Mouse (Mus musculus) neural tube, embryonic 13.5 days (tissue): ENCODE measurements around the gene Trabd2b. TPM values are rescaled to one million over a fixed set of nuclear protein-coding genes. Genes with fewer than 3 reads are reported as not detected.

ENCODE experiments used
- ATAC-seq: fragments of 200-750 bp; cut with Nextera tagmentation; 2 replicates; pipeline ENCODE4 v1.8.0; 2017; ENCODE audit warnings: low read depth, mild to moderate bottlenecking, moderate TSS enrichment, moderate library complexity
- H3K27ac ChIP-seq: fragments of 300-500 bp; sonication (generic); replicated peaks from 2 replicates; pipeline ENCODE4 v1.5.1; 2015; ENCODE audit warnings: moderate library complexity, mild to moderate bottlenecking, inconsistent platforms
- H3K27me3 ChIP-seq: fragments of 300-500 bp; sonication (generic); 2 replicates; pipeline ENCODE4 v1.6.1; 2015; ENCODE audit warnings: mild to moderate bottlenecking, inconsistent platforms
- H3K36me3 ChIP-seq: fragments of 300-500 bp; sonication (generic); 2 replicates; pipeline ENCODE4 v1.6.1; 2015; ENCODE audit warnings: mild to moderate bottlenecking, inconsistent platforms
- H3K4me1 ChIP-seq: fragments of 300-500 bp; sonication (generic); replicated peaks from 2 replicates; pipeline ENCODE4 v1.6.1; 2015; ENCODE audit warnings: inconsistent platforms
- H3K4me2 ChIP-seq: fragments of 300-500 bp; sonication (generic); 2 replicates; pipeline ENCODE4 v1.6.1; 2015; ENCODE audit warnings: inconsistent platforms, mild to moderate bottlenecking, moderate library complexity
- H3K4me3 ChIP-seq: fragments of 300-500 bp; sonication (generic); 2 replicates; pipeline ENCODE4 v1.5.1; 2015; ENCODE audit warnings: mild to moderate bottlenecking, inconsistent platforms
- H3K9ac ChIP-seq: fragments of 300-500 bp; sonication (generic); 2 replicates; pipeline ENCODE4 v1.6.1; 2015; ENCODE audit warnings: moderate library complexity, mild to moderate bottlenecking, inconsistent platforms
- H3K9me3 ChIP-seq: fragments of 300-500 bp; sonication (generic); 2 replicates; pipeline ENCODE4 v1.6.1; 2016; ENCODE audit warnings: inconsistent platforms
- WGBS: fragments of 180-500 bp; shearing (Covaris S2); methylation state at CpG from one replicate; pipeline ENCODE4 v1.1.7; 2015; 5-methylcytosine and 5-hydroxymethylcytosine counted together
- polyA plus RNA-seq: library from polyadenylated mRNA; unstranded; fragments of >200 nt; fragmentation: Nextera tagmentation; extraction: Ambion mirVana; gene quantifications from 2 replicates; pipeline ENCODE4 v1.2.1, GENCODE M21; 2015

Trabd2b gene
- polyA plus RNA-seq, 1 experiment from 2014 or later = 0.84 TPM

DNA sequence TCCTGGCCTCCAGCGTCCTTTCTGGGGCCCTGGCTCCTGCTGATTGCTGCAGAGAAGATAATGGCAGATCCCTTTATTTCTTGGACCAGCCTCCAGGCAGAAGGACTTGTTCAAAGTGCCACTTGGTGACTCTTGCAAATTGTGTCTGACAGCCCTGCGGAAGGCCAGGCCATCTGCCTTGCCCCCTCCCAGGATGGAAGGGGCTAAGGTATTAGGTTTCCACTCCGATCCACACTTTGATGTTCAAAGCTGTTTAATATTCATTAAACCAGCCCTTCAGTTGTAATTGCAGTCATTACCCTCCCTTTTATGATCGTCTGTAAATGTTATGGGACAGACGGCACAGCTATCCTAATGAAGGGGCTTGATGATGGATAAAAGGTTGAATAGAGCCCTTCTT is 75.0 kb downstream of the Trabd2b start:
- WGBS = 23% methylated on average over 5 of the region's 5 CpGs
- no peaks in the 10 kb centered on the region for H3K9me3 ChIP-seq
- no peaks in the 10 kb centered on the region for H3K27me3 ChIP-seq
- no peaks in the 10 kb centered on the region for H3K36me3 ChIP-seq
- H3K4me2 ChIP-seq = no peak overlapping the region
- ATAC-seq = 0 out of 2 replicates have a peak, but pooled peaks have one; percentile 26
- no peak overlapping the region for H3K4me3 ChIP-seq
- no peak overlapping the region for H3K27ac ChIP-seq
- H3K4me1 ChIP-seq = peaks cover 19% of the 10 kb centered on the region
- H3K9ac ChIP-seq = no peak overlapping the region

DNA sequence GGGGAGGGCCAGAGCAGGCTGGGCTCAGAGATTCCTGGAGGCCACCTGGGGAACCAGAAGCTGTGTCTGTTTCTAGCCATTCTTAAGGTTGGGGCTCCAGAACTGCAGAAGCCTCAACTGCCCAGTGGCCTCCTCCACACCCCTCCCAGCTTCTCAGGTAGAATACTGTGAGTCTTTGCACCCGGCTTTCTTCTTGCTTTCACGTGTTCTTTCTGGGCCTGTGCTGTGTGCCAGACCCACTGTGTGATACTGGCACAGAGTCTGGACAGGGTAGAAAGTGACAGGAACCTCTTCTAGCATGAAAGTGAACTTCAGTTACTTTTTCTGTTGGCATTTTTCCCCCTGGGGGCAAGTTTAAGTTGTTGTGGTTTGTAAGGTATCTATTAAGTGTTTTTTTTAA is 77.6 kb downstream of the Trabd2b start:
- no peak overlapping the region for H3K4me3 ChIP-seq
- ATAC-seq = no peak
- H3K4me1 ChIP-seq = peaks cover 10% of the 10 kb centered on the region
- H3K27ac ChIP-seq = no peak overlapping the region
- no peak overlapping the region for H3K4me2 ChIP-seq
- no peaks in the 10 kb centered on the region for H3K9me3 ChIP-seq
- no peaks in the 10 kb centered on the region for H3K27me3 ChIP-seq
- WGBS = 60% methylated on average over 2 of the region's 2 CpGs
- H3K36me3 ChIP-seq = no peaks in the 10 kb centered on the region
- H3K9ac ChIP-seq = no peak overlapping the region

DNA sequence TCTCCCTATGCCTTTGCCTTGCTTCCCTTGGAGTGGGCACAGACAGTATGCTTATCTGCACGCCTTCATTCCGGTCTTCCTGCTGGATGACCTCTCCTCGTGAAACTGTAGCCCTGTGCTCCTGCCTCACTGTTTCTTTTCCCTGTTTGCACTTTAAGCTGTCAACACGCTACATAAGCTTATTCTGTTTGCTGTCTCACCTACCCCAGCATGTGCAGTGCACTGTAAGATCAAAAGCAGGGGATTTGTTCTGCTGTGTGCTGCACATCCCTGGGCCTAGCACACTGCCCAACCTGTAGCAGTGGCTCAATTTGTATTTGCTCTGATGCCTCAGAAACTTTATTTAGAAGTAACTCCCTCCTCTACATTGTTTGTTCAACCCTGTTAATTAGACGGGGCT is 79.5 kb downstream of the Trabd2b start:
- H3K4me3 ChIP-seq = no peak overlapping the region
- H3K27me3 ChIP-seq = no peaks in the 10 kb centered on the region
- WGBS = 82% methylated on average over 5 of the region's 5 CpGs
- no peak overlapping the region for H3K27ac ChIP-seq
- H3K36me3 ChIP-seq = no peaks in the 10 kb centered on the region
- H3K9me3 ChIP-seq = no peaks in the 10 kb centered on the region
- no peak overlapping the region for H3K9ac ChIP-seq
- no peak overlapping the region for H3K4me2 ChIP-seq
- ATAC-seq = no peak
- peaks cover 10% of the 10 kb centered on the region for H3K4me1 ChIP-seq

DNA sequence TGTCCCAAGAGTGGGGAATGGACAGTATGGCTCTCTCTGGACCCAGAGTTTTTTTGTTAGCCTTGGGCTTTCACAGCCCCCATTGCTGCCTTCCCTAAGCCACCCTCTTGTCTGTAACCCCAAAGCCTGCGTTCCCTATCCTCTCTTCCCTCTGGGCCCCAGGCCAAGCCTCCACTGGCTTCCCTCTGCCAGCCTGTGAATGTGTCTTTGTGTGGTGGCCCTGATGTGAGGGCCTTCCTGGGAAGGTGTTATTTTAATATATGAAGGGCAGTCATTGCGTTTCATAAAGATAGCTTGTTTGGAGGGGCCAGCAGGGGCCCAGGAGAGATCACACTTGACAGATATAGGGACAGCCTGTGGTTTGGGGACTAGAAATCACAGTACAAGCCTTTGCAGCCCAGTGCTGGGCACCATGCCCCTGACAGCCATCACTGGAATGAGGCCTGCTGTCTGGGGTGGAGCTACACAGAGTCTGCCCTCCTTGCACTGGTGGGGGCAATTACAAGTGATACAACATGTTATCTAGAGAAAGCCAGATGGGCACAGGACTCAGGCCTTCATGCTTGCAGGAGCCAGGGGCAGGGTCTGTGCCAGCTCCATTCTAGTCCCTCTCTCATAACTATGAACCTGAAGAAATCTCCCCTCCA is 80.5 kb downstream of the Trabd2b start:
- 0 out of 2 replicates have a peak, but pooled peaks have one; percentile 15 for ATAC-seq
- WGBS = 65% methylated on average over 2 of the region's 2 CpGs
- Histone ChIP-seq H3K4me3 (no peak overlapping the region), H3K4me2 (no peak overlapping the region), H3K36me3 (no peaks in the 10 kb centered on the region), H3K9ac (no peak overlapping the region), H3K27me3 (no peaks in the 10 kb centered on the region), H3K4me1 (peaks cover under 1% of the 10 kb centered on the region; the same call in 1 of the 2 replicates), H3K9me3 (no peaks in the 10 kb centered on the region), H3K27ac (0 out of 2 replicates have a peak overlapping the region, but pooled peaks have one; percentile 0)

DNA sequence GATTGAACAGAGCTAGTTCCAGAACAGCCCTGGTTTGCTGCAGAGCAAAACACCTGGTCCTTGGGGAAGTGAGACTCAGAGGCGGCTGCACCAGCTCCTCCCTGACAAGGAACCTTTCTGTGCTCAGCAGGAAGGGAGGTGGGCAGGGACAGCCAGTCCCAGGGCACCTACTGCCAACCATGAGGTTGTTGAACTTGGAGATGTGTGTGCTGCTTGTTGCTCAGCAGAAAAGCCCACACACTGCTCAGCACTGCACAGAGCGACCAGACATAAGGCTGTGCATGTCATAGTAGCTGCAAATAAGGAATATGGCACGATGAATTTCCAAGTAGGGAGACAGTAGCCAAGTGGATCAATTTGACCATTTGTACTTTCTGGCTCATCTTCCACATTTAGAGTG is 81.2 kb downstream of the Trabd2b start:
- no peaks in the 10 kb centered on the region for H3K9me3 ChIP-seq
- no peak overlapping the region for H3K4me2 ChIP-seq
- no peaks in the 10 kb centered on the region for H3K4me1 ChIP-seq
- H3K27ac ChIP-seq = no peak overlapping the region
- no peaks in the 10 kb centered on the region for H3K27me3 ChIP-seq
- WGBS = 85% methylated on average over 3 of the region's 3 CpGs
- no peaks in the 10 kb centered on the region for H3K36me3 ChIP-seq
- H3K4me3 ChIP-seq = no peak overlapping the region
- no peak for ATAC-seq
- H3K9ac ChIP-seq = no peak overlapping the region

DNA sequence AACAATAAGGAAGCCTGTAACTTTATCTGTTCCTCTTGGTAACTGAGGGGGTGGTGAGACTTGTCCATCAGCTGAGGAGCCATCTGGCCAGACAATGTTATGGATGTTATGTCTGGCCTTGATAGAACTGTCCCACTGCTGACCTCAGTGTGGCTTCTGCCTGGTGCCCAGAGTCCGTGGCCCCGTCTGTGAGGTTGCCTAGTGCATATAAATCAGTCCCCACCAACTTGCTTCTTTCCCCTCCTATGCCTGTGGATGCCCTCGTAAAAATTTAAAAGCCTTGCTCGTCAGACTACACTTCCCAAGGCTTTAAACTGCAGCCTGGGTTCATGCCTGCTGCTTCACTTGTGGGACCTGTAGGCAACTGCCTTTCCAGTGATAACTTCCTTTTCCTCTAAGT is 85.6 kb downstream of the Trabd2b start:
- Histone ChIP-seq H3K4me2 (no peak overlapping the region), H3K36me3 (no peaks in the 10 kb centered on the region), H3K9ac (no peak overlapping the region), H3K4me3 (no peak overlapping the region), H3K27ac (no peak overlapping the region), H3K27me3 (no peaks in the 10 kb centered on the region), H3K4me1 (peaks cover 19% of the 10 kb centered on the region), H3K9me3 (no peaks in the 10 kb centered on the region)
- ATAC-seq = no peak
- WGBS = 35% methylated on average over 4 of the region's 4 CpGs

DNA sequence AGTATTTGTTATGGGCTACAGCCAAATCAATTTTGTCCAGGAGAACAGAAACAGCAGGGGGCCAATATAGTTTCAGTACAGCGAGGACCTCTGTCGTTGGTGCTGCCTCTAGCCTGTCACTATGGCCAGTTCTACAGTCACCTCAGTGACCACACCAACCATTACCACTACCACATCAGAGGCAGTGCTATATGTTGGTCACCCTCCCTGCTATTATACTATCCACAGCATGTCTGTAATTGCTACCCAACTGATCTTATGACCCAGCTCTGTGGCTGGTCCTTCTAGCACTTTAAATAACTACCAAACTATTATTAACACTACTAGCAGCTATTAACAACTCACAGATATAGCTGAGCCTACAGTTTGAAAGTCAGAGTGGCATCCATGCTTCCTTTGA is 87.5 kb downstream of the Trabd2b start:
- Histone ChIP-seq H3K9me3 (no peaks in the 10 kb centered on the region), H3K4me1 (peaks cover 19% of the 10 kb centered on the region), H3K9ac (no peak overlapping the region), H3K4me2 (no peak overlapping the region), H3K36me3 (no peaks in the 10 kb centered on the region), H3K27me3 (no peaks in the 10 kb centered on the region), H3K27ac (no peak overlapping the region), H3K4me3 (no peak overlapping the region)
- no peak for ATAC-seq
- 67% methylated on average over 2 of the region's 2 CpGs for WGBS

DNA sequence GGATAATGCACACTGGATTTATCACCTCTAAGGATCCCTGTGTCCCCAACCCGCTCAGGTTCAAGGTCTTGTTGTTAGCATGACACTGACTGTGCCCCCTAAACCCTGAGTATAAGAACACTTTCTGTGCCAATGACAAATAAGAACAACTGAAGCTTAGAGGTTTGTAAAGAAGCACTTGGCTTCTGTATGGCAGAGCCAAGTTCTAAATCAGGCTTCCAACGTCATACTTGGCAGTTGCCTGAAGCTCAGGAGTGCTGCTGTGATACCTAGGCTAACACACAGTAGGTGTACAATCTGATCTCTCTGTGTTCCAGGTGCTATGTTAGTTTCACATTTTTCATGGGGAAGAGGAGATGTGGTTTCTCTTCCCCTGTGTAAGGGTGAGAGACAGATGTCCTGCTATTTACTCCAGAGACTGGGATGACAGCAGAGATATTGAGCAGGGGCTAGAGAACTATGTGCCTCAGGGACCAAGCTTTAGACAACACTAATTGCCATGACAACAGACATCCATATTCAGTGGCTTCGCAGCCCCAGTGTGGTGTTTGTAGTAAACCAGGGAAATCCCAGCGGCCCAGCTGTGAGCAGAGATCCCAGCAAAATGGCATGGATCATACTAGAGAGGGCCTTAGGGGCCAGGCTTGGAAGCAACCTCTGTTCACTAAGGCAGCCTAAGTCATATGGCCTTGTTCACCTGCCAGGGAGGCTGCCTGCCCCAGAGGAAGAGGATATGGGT is 89.3 kb downstream of the Trabd2b start:
- ATAC-seq = peak; percentile 61
- H3K4me3 ChIP-seq = no peak overlapping the region
- no peak overlapping the region for H3K9ac ChIP-seq
- H3K4me1 ChIP-seq = peaks cover 19% of the 10 kb centered on the region
- H3K4me2 ChIP-seq = no peak overlapping the region
- 37% methylated on average over 4 of the region's 4 CpGs for whole genome bisulfite sequencing
- no peaks in the 10 kb centered on the region for H3K27me3 ChIP-seq
- H3K9me3 ChIP-seq = no peaks in the 10 kb centered on the region
- no peak overlapping the region for H3K27ac ChIP-seq
- H3K36me3 ChIP-seq = no peaks in the 10 kb centered on the region

DNA sequence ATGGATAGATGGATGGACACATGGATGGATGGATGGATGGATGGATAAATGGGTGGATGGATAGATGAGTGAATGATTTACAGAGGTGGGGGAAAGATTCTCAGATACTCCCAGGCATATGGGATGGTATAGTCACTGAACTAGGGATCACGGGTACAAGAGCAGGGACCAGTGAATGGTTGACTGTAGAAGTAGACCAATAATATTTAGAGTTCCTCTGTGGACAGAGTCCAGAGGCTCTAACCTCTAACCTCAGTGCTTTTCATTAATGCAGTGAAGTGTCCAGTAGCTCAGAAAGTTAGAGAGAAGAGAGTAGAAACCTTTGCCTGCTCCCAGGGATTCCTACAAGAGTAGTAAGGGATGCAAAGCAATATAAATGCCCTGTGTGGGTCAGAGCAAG is 93.1 kb downstream of the Trabd2b start:
- Histone ChIP-seq H3K9me3 (no peaks in the 10 kb centered on the region), H3K36me3 (no peaks in the 10 kb centered on the region), H3K27me3 (no peaks in the 10 kb centered on the region), H3K27ac (no peak overlapping the region), H3K4me2 (no peak overlapping the region), H3K4me1 (peaks cover 26% of the 10 kb centered on the region), H3K4me3 (no peak overlapping the region), H3K9ac (no peak overlapping the region)
- ATAC-seq = no peak
- 100% methylated on average over 1 of the region's 1 CpGs for WGBS

DNA sequence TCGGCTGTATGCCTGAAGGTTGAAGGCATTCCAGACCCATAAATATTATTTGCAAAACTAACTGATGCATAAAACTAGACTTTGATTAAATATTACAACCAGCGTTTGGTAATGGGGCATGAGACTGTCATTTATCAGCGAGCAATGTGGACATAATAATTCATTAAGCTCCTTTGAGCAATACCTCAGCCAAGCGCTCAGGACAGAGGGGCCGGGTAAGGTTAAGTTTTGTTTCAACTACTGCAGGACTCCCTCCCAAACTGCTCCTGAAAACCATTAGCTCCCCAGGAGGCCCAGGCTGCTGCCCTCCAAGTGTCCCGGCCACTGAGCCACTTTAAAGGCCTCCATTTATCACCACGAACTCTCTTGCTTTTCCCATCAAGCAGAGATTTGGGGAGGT is 93.8 kb downstream of the Trabd2b start:
- no peak overlapping the region for H3K27ac ChIP-seq
- no peak for ATAC-seq
- no peaks in the 10 kb centered on the region for H3K36me3 ChIP-seq

DNA sequence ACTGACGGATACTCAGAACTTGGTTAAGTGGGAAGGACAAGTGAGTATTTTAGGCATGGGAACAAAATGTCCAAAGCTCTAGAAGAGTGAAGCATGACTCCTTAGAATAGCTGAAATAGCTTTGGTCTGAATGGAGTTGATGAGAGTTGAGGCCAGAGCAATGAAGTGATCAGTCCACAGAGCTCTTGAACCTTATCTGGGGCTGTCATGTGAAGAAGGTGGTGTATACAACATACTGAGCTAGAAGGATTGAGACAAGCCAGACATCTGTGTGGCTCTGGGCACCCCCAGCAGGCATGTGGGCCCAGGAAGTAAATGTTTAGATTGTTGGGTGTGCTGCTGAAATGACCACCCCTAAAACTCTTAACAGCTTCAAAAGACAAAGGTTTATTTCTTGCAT is 94.5 kb downstream of the Trabd2b start:
- Histone ChIP-seq H3K4me2 (no peak overlapping the region), H3K4me1 (peaks cover 20% of the 10 kb centered on the region), H3K27ac (no peak overlapping the region), H3K9ac (no peak overlapping the region), H3K27me3 (no peaks in the 10 kb centered on the region), H3K4me3 (no peak overlapping the region), H3K36me3 (no peaks in the 10 kb centered on the region), H3K9me3 (no peaks in the 10 kb centered on the region)
- ATAC-seq = no peak
- 97% methylated on average over 1 of the region's 1 CpGs for WGBS

More for the DNA sequence above, 93.8 kb downstream of the Trabd2b start:
- H3K9ac ChIP-seq = no peak overlapping the region
- H3K4me1 ChIP-seq = peaks cover 28% of the 10 kb centered on the region
- H3K9me3 ChIP-seq = no peaks in the 10 kb centered on the region
- no peaks in the 10 kb centered on the region for H3K27me3 ChIP-seq
- no peak overlapping the region for H3K4me2 ChIP-seq
- 32% methylated on average over 7 of the region's 7 CpGs for WGBS
- H3K4me3 ChIP-seq = no peak overlapping the region

DNA sequence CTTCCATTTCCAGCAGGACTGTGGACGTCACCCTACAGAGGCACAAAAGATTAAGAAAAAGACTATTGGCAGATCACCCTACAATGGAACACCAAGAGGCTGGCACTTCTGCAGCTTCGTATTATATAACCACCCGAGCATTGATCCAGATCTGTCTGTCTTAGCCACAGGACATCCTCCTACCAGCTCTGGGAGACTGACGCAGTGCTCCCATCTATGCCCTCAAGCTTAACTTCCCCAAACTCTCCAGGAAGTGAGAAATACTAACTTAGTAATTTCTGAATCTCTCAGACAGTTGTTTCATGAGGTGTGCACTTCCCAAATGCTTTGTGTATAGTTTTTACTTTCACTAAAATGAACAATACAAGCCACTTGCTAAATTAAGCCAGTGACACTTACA is 95.1 kb downstream of the Trabd2b start:
- H3K27me3 ChIP-seq = no peaks in the 10 kb centered on the region
- H3K36me3 ChIP-seq = no peaks in the 10 kb centered on the region
- no peak for ATAC-seq
- H3K4me2 ChIP-seq = no peak overlapping the region
- no peaks in the 10 kb centered on the region for H3K9me3 ChIP-seq
- WGBS = 87% methylated on average over 4 of the region's 4 CpGs
- H3K4me1 ChIP-seq = peaks cover 15% of the 10 kb centered on the region
- H3K27ac ChIP-seq = no peak overlapping the region
- H3K9ac ChIP-seq = no peak overlapping the region
- no peak overlapping the region for H3K4me3 ChIP-seq
